ENCODE assay signal across 13 mouse cellular contexts in genomic region chr17:13481445-13482085, GRCm38 (mm10).
DNase-seq lines count a peak whose midpoint lies in the region; ATAC-seq lines count a peak whose summit lies in the region.
"Had no signal": no experiment of that assay in that cellular context is flagged by ENCODE, and none has a peak within 500 bp of the region (broad histone marks: within the 10 kb centered on the region; RNA-seq: fewer than 3 reads in every experiment).

No protein-coding gene starts in this region.

- H3K27ac ChIP-seq in forebrain, embryonic 10.5 days: peak overlapping the region; percentile 85; the same call in 1 of the 2 replicates
- no peak overlapping the region for H3K27ac ChIP-seq in forebrain, embryonic 11.5 days (ENCODE audit: low read depth, low read length)
- no peak overlapping the region for H3K27ac ChIP-seq in liver, embryonic 15.5 days (replicated peaks)
- H3K27ac ChIP-seq: heart, embryonic 15.5 days; neural tube, embryonic 12.5 days had no signal

- 89% methylated on average over 7 of the region's 7 CpGs for WGBS in forebrain, embryonic 10.5 days
- 81% methylated on average over 7 of the region's 7 CpGs for WGBS in forebrain, embryonic 11.5 days
- 60% methylated on average over 7 of the region's 7 CpGs for WGBS in liver, embryonic 15.5 days (ENCODE audit: insufficient replicate concordance)

- H3K4me1 ChIP-seq in forebrain, embryonic 10.5 days: peaks cover 37% of the 10 kb centered on the region
- peaks cover 8% of the 10 kb centered on the region for H3K4me1 ChIP-seq in forebrain, embryonic 11.5 days (replicated peaks; ENCODE audit: control insufficient read depth, insufficient read depth, low read length)
- no peaks in the 10 kb centered on the region for H3K4me1 ChIP-seq in liver, embryonic 15.5 days (replicated peaks)

- no peaks in the 10 kb centered on the region for H3K27me3 ChIP-seq in forebrain, embryonic 10.5 days (ENCODE audit: poor library complexity, severe bottlenecking)
- H3K27me3 ChIP-seq in forebrain, embryonic 11.5 days (ENCODE audit: control insufficient read depth, insufficient read depth, low read length): no peaks in the 10 kb centered on the region
- no peaks in the 10 kb centered on the region for H3K27me3 ChIP-seq in liver, embryonic 15.5 days
- H3K27me3 ChIP-seq: heart, embryonic 15.5 days; neural tube, embryonic 12.5 days had no signal

- intact Hi-C loops in left cerebral cortex, postnatal 14 days (cut with DNase I): no loop called here
- intact Hi-C loops in left cerebral cortex, postnatal 4 days (cut with DNase I): loop anchor here (2.0 kb wide), 1 partner anchor 283 kb away; no protein-coding TSS in a partner anchor

- ATAC-seq in forebrain, embryonic 11.5 days (replicated peaks; ENCODE audit: low FRiP score): no peak
- ATAC-seq in erythroblast, adult 5-6 weeks (replicated peaks; ENCODE audit: low FRiP score, poor library complexity, severe bottlenecking): peak; percentile 82
- peak; percentile 64 for ATAC-seq in liver, embryonic 15.5 days (ENCODE audit: insufficient read depth)
- no peak for ATAC-seq in CD4-positive, CD25-positive, alpha-beta regulatory T cell, adult 4 months

- no peaks in the 10 kb centered on the region for H3K9me3 ChIP-seq in forebrain, embryonic 10.5 days
- no peaks in the 10 kb centered on the region for H3K9me3 ChIP-seq in forebrain, embryonic 11.5 days (ENCODE audit: control insufficient read depth, low read length)
- no peaks in the 10 kb centered on the region for H3K9me3 ChIP-seq in liver, embryonic 15.5 days (replicated peaks)
- H3K9me3 ChIP-seq: heart, embryonic 15.5 days; neural tube, embryonic 12.5 days had no signal

- H3K36me3 ChIP-seq in forebrain, embryonic 10.5 days (replicated peaks): no peaks in the 10 kb centered on the region
- H3K36me3 ChIP-seq in forebrain, embryonic 11.5 days (ENCODE audit: control insufficient read depth, insufficient read depth, low read length): no peaks in the 10 kb centered on the region
- no peaks in the 10 kb centered on the region for H3K36me3 ChIP-seq in liver, embryonic 15.5 days (replicated peaks)
- H3K36me3 ChIP-seq: heart, embryonic 15.5 days; neural tube, embryonic 12.5 days had no signal

- DNase-seq in forebrain, embryonic 10.5 days (ENCODE audit: extremely low spot score, low spot score): no peak
- DNase-seq in forebrain, embryonic 11.5 days (ENCODE audit: low spot score): no peak
- peak; percentile 34 to 66 for DNase-seq in left cerebral cortex, postnatal 14 days (ENCODE audit: low spot score in 2 of 2)
- no peak for DNase-seq in left cerebral cortex, postnatal 4 days
- DNase-seq in retina, postnatal 1 day: no peak
- DNase-seq: cerebellum, postnatal 25 days; gastrocnemius, postnatal 10 days; thymus, adult 18-20 months had no signal

- H3K4me2 ChIP-seq in forebrain, embryonic 11.5 days (ENCODE audit: low read depth, low read length, severe bottlenecking): no peak overlapping the region
- H3K4me2 ChIP-seq in liver, embryonic 15.5 days: no peak overlapping the region; the same call in 1 of the 2 replicates
- H3K4me2 ChIP-seq: heart, embryonic 15.5 days; neural tube, embryonic 12.5 days had no signal

- H3K9ac ChIP-seq in forebrain, embryonic 11.5 days (ENCODE audit: low read length): no peak overlapping the region
- H3K9ac ChIP-seq in liver, embryonic 15.5 days: no peak overlapping the region
- H3K9ac ChIP-seq: heart, embryonic 15.5 days; neural tube, embryonic 12.5 days had no signal

- H3K4me3 ChIP-seq in forebrain, embryonic 10.5 days: no peak overlapping the region
- H3K4me3 ChIP-seq in forebrain, embryonic 11.5 days (ENCODE audit: low read depth, low read length): no peak overlapping the region
- H3K4me3 ChIP-seq in liver, embryonic 15.5 days (replicated peaks): no peak overlapping the region
- H3K4me3 ChIP-seq: heart, embryonic 15.5 days; neural tube, embryonic 12.5 days had no signal

Comparison
In these comparisons a context has a peak if more than half of its experiments do, and no peak if none do; other contexts are left out.
1. DNase-seq: peak in left cerebral cortex, postnatal 14 days (2 of 2); none in forebrain, embryonic 10.5 days (single experiment), forebrain, embryonic 11.5 days (single experiment), left cerebral cortex, postnatal 4 days (single experiment) and retina, postnatal 1 day (single experiment).
2. ATAC-seq: peak in erythroblast, adult 5-6 weeks (single experiment) and liver, embryonic 15.5 days (single experiment); none in forebrain, embryonic 11.5 days (single experiment) and CD4-positive, CD25-positive, alpha-beta regulatory T cell, adult 4 months (single experiment).